Mouse (Mus musculus) monocyte, adult 5-6 weeks (primary cell): ENCODE data around the gene Acot11. TPM values are rescaled to one million over a fixed set of nuclear protein-coding genes. Genes with fewer than 3 reads are reported as not detected.

Experiments used
- ATAC-seq: fragments of 153-309, 156-312 bp; replicated peaks from 2 replicates; pipeline ENCODE4 v1.8.0; 2017; ENCODE audit warnings: mild to moderate bottlenecking; ENCODE audit not compliant: low TSS enrichment, insufficient number of reproducible peaks, severe bottlenecking, poor library complexity, low FRiP score
- total RNA-seq: library from RNA; stranded (forward); fragments of 200-1000, 200-491, 200-594 nt; gene quantifications from 3 replicates; pipeline ENCODE4 v1.2.3, GENCODE M21; 2017

The Acot11 gene
- 6.8 to 11.0 TPM (median 8.8 TPM) in 3 replicates for total RNA-seq

GRCm38 (mm10) chr4:106804910-106805274 lies at the start of gene Acot11:
Acot11 (minus strand) TSS chr4:106804998.
- ATAC-seq, result 0 out of 2 replicates have a peak, but pooled peaks have one; percentile 29

GRCm38 (mm10) chr4:106848290-106849092 lies 43.7 kb upstream of the Acot11 start:
- no peak; the same call in 1 of the 2 replicates for ATAC-seq

GRCm38 (mm10) chr4:106847591-106848289 lies 42.9 kb upstream of the Acot11 start:
- ATAC-seq, result no peak

GRCm38 (mm10) chr4:106842561-106842960 lies 37.8 kb upstream of the Acot11 start:
- no peak for ATAC-seq

- no peak for ATAC-seq
These were observed 37.1 kb upstream of the Acot11 start for GRCm38 (mm10) chr4:106841856-106842255.

- ATAC-seq, result no peak
These were observed 36.5 kb upstream of the Acot11 start for GRCm38 (mm10) chr4:106841303-106841702.

GRCm38 (mm10) chr4:106840651-106841145 lies 35.9 kb upstream of the Acot11 start:
- no peak for ATAC-seq

GRCm38 (mm10) chr4:106839964-106840611 lies 35.3 kb upstream of the Acot11 start:
- ATAC-seq, result peak; percentile 32; the same call in 1 of the 2 replicates

- no peak for ATAC-seq
These were observed 34.5 kb upstream of the Acot11 start for GRCm38 (mm10) chr4:106839254-106839834.

GRCm38 (mm10) chr4:106838548-106839253 lies 33.9 kb upstream of the Acot11 start:
- ATAC-seq, result peak; percentile 83

- no peak for ATAC-seq
These were observed 33.2 kb upstream of the Acot11 start for GRCm38 (mm10) chr4:106837964-106838363.

GRCm38 (mm10) chr4:106837425-106837824 lies 32.6 kb upstream of the Acot11 start:
- no peak for ATAC-seq

- no peak for ATAC-seq
These were observed 25.8 kb upstream of the Acot11 start for GRCm38 (mm10) chr4:106830545-106831112.

GRCm38 (mm10) chr4:106827738-106828361 lies 23.1 kb upstream of the Acot11 start:
- ATAC-seq, result peak; percentile 84

GRCm38 (mm10) chr4:106825229-106825628 lies 20.4 kb upstream of the Acot11 start:
- ATAC-seq, result no peak

GRCm38 (mm10) chr4:106819404-106819803 lies 14.6 kb upstream of the Acot11 start:
- no peak for ATAC-seq

GRCm38 (mm10) chr4:106818332-106818731 lies 13.5 kb upstream of the Acot11 start:
- ATAC-seq, result no peak

GRCm38 (mm10) chr4:106817017-106817416 lies 12.2 kb upstream of the Acot11 start:
- ATAC-seq, result no peak
